Mouse (Mus musculus): ENCODE results near the gene Atf7ip. TPM values are rescaled to one million over a fixed set of nuclear protein-coding genes. Genes with fewer than 3 reads are reported as not detected.
A peak's percentile ranks its signal among the peaks of the same experiment; 100 is the strongest.
"Not testable (repeated sequence)": the region's sequence is repeated elsewhere in the genome, so short reads cannot be mapped to it uniquely, and the experiment has no call there.

Atf7ip gene
- polyA plus RNA-seq (2014; fragmentation: Nextera tagmentation; extraction: Ambion mirVana) = 49.9 and 59.3 TPM in 2 replicates

DNA sequence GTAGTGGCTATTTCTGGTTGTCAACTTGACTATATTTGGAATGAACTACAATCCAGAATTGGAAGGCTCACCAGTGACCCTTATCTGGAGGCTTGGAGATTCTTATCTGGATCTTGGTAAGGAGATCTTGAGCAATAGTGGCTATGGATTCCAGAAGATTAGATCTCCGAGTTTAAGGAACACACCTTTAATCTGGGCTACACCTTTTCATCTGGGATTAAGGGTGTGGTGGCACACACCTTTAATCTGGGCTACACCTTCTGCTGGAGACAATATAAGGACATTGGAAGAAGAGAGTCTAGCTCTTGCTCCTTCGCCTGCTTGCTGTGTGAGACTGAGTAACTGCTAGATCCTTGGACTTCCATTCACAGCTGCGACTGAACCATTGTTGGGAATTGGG lies at the start of gene Atf7ip:
Gene Atf7ip (plus strand): TSS at position 301 of the 400 bp plus-strand sequence.
- not testable (repeated sequence) for H3K4me2 ChIP-seq (replicated peaks; ENCODE audit: low read depth, low read length); ATAC-seq (ENCODE audit: insufficient number of reproducible peaks, insufficient read depth, low FRiP score, low read depth); H3K9ac ChIP-seq (replicated peaks; ENCODE audit: low read depth, low read length); H3K9me3 ChIP-seq (ENCODE audit: control insufficient read depth, low read depth, low read length); H3K27ac ChIP-seq (ENCODE audit: low read length); H3K4me3 ChIP-seq (ENCODE audit: low read depth, low read length); H3K4me1 ChIP-seq (ENCODE audit: control insufficient read depth, insufficient read depth, low read length); H3K27me3 ChIP-seq (ENCODE audit: control insufficient read depth, insufficient read depth, low read length); H3K36me3 ChIP-seq (ENCODE audit: control insufficient read depth, insufficient read depth, low read length)
- 75% methylated on average over 2 of the region's 3 CpGs for WGBS

- WGBS = 39% methylated on average over 1 of the region's 1 CpGs
- no peak for ATAC-seq (ENCODE audit: insufficient number of reproducible peaks, insufficient read depth, low FRiP score, low read depth)
- Histone ChIP-seq H3K4me3 (ENCODE audit: low read depth, low read length) (no peak overlapping the region), H3K27me3 (ENCODE audit: control insufficient read depth, insufficient read depth, low read length) (no peaks in the 10 kb centered on the region), H3K36me3 (ENCODE audit: control insufficient read depth, insufficient read depth, low read length) (no peaks in the 10 kb centered on the region), H3K27ac (ENCODE audit: low read length) (no peak overlapping the region), H3K4me2 (replicated peaks; ENCODE audit: low read depth, low read length) (no peak overlapping the region), H3K9ac (replicated peaks; ENCODE audit: low read depth, low read length) (no peak overlapping the region), H3K9me3 (ENCODE audit: control insufficient read depth, low read depth, low read length) (no peaks in the 10 kb centered on the region), H3K4me1 (ENCODE audit: control insufficient read depth, insufficient read depth, low read length) (no peaks in the 10 kb centered on the region)
Observed at GRCm38 (mm10) chr6:136456302-136456701, 49.7 kb upstream of the Atf7ip start.

DNA sequence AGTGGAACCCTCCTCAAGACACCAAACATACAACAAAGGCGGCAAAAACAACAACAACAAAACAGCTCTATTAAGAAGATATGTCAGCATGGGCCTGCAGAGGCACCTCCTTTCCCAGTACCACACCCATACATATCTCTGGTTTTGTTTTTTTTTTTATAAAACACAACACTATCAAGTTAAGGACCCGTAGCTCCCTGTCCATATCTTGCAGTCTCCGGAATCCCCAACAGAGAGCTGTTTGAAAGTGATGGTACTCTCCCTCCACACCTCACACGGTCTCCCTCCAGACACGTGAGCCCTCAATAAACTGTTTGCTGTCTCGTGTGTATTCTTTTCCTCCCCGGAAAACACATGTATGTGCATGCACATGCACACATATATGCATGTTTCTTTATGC lies 46.8 kb upstream of the Atf7ip start:
- WGBS = 79% methylated on average over 7 of the region's 7 CpGs
- Histone ChIP-seq H3K9ac (replicated peaks; ENCODE audit: low read depth, low read length) (no peak overlapping the region), H3K4me1 (ENCODE audit: control insufficient read depth, insufficient read depth, low read length) (0 out of 2 replicates have a peak, but pooled peaks cover 5% of the 10 kb centered on the region), H3K4me2 (replicated peaks; ENCODE audit: low read depth, low read length) (no peak overlapping the region), H3K4me3 (ENCODE audit: low read depth, low read length) (no peak overlapping the region), H3K27me3 (ENCODE audit: control insufficient read depth, insufficient read depth, low read length) (no peaks in the 10 kb centered on the region), H3K9me3 (ENCODE audit: control insufficient read depth, low read depth, low read length) (no peaks in the 10 kb centered on the region), H3K36me3 (ENCODE audit: control insufficient read depth, insufficient read depth, low read length) (no peaks in the 10 kb centered on the region), H3K27ac (ENCODE audit: low read length) (no peak overlapping the region)
- ATAC-seq (ENCODE audit: insufficient number of reproducible peaks, insufficient read depth, low FRiP score, low read depth) = no peak

- WGBS = 62% methylated on average over 9 of the region's 9 CpGs
- Histone ChIP-seq H3K36me3 (ENCODE audit: control insufficient read depth, insufficient read depth, low read length) (no peaks in the 10 kb centered on the region), H3K9ac (replicated peaks; ENCODE audit: low read depth, low read length) (no peak overlapping the region), H3K9me3 (ENCODE audit: control insufficient read depth, low read depth, low read length) (0 out of 2 replicates have a peak, but pooled peaks cover 3% of the 10 kb centered on the region), H3K27me3 (ENCODE audit: control insufficient read depth, insufficient read depth, low read length) (no peaks in the 10 kb centered on the region), H3K4me1 (ENCODE audit: control insufficient read depth, insufficient read depth, low read length) (0 out of 2 replicates have a peak, but pooled peaks cover 14% of the 10 kb centered on the region), H3K27ac (ENCODE audit: low read length) (no peak overlapping the region), H3K4me2 (replicated peaks; ENCODE audit: low read depth, low read length) (no peak overlapping the region), H3K4me3 (ENCODE audit: low read depth, low read length) (no peak overlapping the region)
- ATAC-seq (ENCODE audit: insufficient number of reproducible peaks, insufficient read depth, low FRiP score, low read depth) = no peak
Observed at GRCm38 (mm10) chr6:136463491-136463890, 42.5 kb upstream of the Atf7ip start.

- 48% methylated on average over 12 of the region's 12 CpGs for WGBS
- Histone ChIP-seq H3K4me2 (replicated peaks; ENCODE audit: low read depth, low read length) (no peak overlapping the region), H3K9me3 (ENCODE audit: control insufficient read depth, low read depth, low read length) (0 out of 2 replicates have a peak, but pooled peaks cover 3% of the 10 kb centered on the region), H3K4me3 (ENCODE audit: low read depth, low read length) (no peak overlapping the region), H3K27me3 (ENCODE audit: control insufficient read depth, insufficient read depth, low read length) (no peaks in the 10 kb centered on the region), H3K27ac (ENCODE audit: low read length) (0 out of 2 replicates have a peak overlapping the region, but pooled peaks have one; percentile 7), H3K9ac (replicated peaks; ENCODE audit: low read depth, low read length) (no peak overlapping the region), H3K4me1 (ENCODE audit: control insufficient read depth, insufficient read depth, low read length) (peaks cover 18% of the 10 kb centered on the region), H3K36me3 (ENCODE audit: control insufficient read depth, insufficient read depth, low read length) (no peaks in the 10 kb centered on the region)
- no peak for ATAC-seq (ENCODE audit: insufficient number of reproducible peaks, insufficient read depth, low FRiP score, low read depth)
Observed at GRCm38 (mm10) chr6:136464121-136464621, 41.8 kb upstream of the Atf7ip start.

- no peak overlapping the region for H3K4me2 ChIP-seq (replicated peaks; ENCODE audit: low read depth, low read length)
Observed at GRCm38 (mm10) chr6:136465021-136465420, 40.9 kb upstream of the Atf7ip start.

GRCm38 (mm10) chr6:136465959-136466381 lies 40.0 kb upstream of the Atf7ip start:
- Histone ChIP-seq H3K9me3 (ENCODE audit: control insufficient read depth, low read depth, low read length) (peaks cover 3% of the 10 kb centered on the region; the same call in 1 of the 2 replicates), H3K27me3 (ENCODE audit: control insufficient read depth, insufficient read depth, low read length) (no peaks in the 10 kb centered on the region), H3K4me3 (ENCODE audit: low read depth, low read length) (no peak overlapping the region), H3K4me2 (replicated peaks; ENCODE audit: low read depth, low read length) (no peak overlapping the region), H3K36me3 (ENCODE audit: control insufficient read depth, insufficient read depth, low read length) (no peaks in the 10 kb centered on the region), H3K4me1 (ENCODE audit: control insufficient read depth, insufficient read depth, low read length) (peaks cover 30% of the 10 kb centered on the region), H3K27ac (ENCODE audit: low read length) (peak overlapping the region; percentile 58), H3K9ac (replicated peaks; ENCODE audit: low read depth, low read length) (no peak overlapping the region)
- no peak for ATAC-seq (ENCODE audit: insufficient number of reproducible peaks, insufficient read depth, low FRiP score, low read depth)
- WGBS = 24% methylated on average over 8 of the region's 8 CpGs

More at GRCm38 (mm10) chr6:136465021-136465420, 40.9 kb upstream of the Atf7ip start:
- H3K4me1 ChIP-seq (ENCODE audit: control insufficient read depth, insufficient read depth, low read length) = peaks cover 26% of the 10 kb centered on the region
- peaks cover 3% of the 10 kb centered on the region; the same call in 1 of the 2 replicates for H3K9me3 ChIP-seq (ENCODE audit: control insufficient read depth, low read depth, low read length)
- H3K27ac ChIP-seq (ENCODE audit: low read length) = no peak overlapping the region
- WGBS = 89% methylated on average over 8 of the region's 8 CpGs
- no peaks in the 10 kb centered on the region for H3K27me3 ChIP-seq (ENCODE audit: control insufficient read depth, insufficient read depth, low read length)
- ATAC-seq (ENCODE audit: insufficient number of reproducible peaks, insufficient read depth, low FRiP score, low read depth) = no peak
- no peak overlapping the region for H3K9ac ChIP-seq (replicated peaks; ENCODE audit: low read depth, low read length)
- H3K4me3 ChIP-seq (ENCODE audit: low read depth, low read length) = no peak overlapping the region
- no peaks in the 10 kb centered on the region for H3K36me3 ChIP-seq (ENCODE audit: control insufficient read depth, insufficient read depth, low read length)

- no peak for ATAC-seq (ENCODE audit: insufficient number of reproducible peaks, insufficient read depth, low FRiP score, low read depth)
- WGBS = 57% methylated on average over 14 of the region's 14 CpGs
- Histone ChIP-seq H3K9ac (replicated peaks; ENCODE audit: low read depth, low read length) (no peak overlapping the region), H3K4me3 (ENCODE audit: low read depth, low read length) (no peak overlapping the region), H3K36me3 (ENCODE audit: control insufficient read depth, insufficient read depth, low read length) (no peaks in the 10 kb centered on the region), H3K27me3 (ENCODE audit: control insufficient read depth, insufficient read depth, low read length) (no peaks in the 10 kb centered on the region), H3K27ac (ENCODE audit: low read length) (peak overlapping the region; percentile 93), H3K9me3 (ENCODE audit: control insufficient read depth, low read depth, low read length) (peaks cover 3% of the 10 kb centered on the region; the same call in 1 of the 2 replicates), H3K4me1 (ENCODE audit: control insufficient read depth, insufficient read depth, low read length) (peaks cover 34% of the 10 kb centered on the region), H3K4me2 (replicated peaks; ENCODE audit: low read depth, low read length) (no peak overlapping the region)
Observed at GRCm38 (mm10) chr6:136466956-136467750, 38.8 kb upstream of the Atf7ip start.

Data from stomach, embryonic 14.5 days (tissue).